Mouse (Mus musculus) spleen, adult 12 weeks (tissue): ENCODE data around the gene Tmem217.
"Not testable (repeated sequence)": the region's sequence is repeated elsewhere in the genome, so short reads cannot be mapped to it uniquely, and the experiment has no call there.

ENCODE experiments used
- DNase-seq: peaks from one replicate; pipeline ENCODE4 v3.0.0; 2022; ENCODE audit warnings: low spot score

Tmem217 gene

DNA sequence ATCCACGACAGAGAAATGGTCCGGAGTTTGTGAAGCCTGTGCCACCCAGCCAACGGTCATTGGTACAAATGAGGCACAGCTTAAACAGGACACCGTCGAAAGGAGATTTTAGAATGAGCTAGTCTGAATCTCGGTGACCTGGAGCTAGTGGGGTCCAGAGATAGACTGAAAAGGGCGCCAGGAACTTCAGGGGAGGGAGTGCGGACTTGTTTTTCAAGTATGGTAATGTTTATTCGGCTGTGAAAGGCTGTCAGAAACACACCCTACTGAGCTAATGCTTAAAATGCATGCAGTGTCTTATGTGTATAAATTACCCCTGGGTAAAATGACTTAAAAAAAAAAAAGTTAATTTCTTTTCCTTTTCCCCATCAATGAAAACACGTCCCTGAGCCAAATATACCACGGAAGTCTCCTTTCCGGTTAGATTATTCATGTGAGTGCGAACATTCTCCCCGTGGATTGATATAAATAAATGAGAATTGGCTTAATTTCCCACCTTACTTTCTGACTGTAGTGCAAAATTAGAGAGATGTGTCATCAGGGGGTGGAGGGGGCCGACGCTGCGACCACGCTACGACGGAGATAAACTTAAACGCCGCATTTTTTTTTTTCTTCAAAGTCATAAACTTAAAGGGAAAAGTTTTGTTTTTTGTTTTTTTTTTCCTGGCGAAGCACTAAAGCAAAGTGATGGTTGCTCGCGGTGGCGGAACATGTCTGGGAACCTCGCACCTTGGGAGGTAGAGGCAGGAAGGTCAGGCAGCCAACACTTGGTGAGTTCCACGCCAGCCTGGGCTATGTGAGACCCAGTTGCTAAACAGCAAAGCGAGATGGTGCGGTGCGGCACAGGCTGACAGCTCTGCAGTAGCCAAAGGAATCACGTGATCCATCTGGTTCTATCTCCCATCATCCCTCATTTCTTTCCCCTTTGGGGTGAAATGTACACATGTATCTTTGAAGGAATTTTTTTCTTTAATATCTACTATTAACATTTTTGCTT, 49.2 kb downstream of the Tmem217 start:
- no peak for DNase-seq

- no peak for DNase-seq
Observed at GRCm38 (mm10) chr17:29502005-29502668, 50.0 kb downstream of the Tmem217 start.

DNA sequence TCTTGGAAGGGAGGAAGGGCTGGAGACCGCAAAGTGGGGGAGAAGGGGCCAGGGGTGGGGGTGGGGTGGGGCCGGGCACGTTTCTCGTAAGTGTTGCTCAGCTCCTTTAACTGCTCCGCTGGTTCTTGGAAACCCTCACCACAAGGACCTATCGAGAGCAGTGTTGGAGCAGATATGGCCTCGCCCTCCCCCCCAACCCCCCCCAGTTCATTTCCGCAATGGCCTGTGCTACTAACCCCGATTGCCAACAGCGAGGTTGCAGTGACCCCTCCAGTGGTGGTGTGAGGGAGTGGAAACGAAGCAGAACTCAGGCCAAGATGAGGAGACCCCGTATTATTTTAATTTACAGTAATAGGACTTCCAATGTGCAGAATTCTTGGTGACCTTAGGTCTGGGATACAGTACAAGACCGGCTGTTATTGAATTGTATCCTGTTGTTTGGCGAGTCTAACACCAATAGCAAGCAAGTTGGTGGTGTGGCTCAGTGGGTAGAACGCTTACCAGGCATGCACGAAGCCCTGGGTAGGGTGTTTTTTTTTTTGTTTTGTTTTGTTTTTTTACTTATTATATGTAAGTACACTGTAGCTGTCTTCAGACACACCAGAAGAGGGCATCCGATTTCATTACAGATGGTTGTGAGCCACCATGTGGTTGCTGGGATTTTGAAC, 51.2 kb downstream of the Tmem217 start:
- no peak for DNase-seq

DNA sequence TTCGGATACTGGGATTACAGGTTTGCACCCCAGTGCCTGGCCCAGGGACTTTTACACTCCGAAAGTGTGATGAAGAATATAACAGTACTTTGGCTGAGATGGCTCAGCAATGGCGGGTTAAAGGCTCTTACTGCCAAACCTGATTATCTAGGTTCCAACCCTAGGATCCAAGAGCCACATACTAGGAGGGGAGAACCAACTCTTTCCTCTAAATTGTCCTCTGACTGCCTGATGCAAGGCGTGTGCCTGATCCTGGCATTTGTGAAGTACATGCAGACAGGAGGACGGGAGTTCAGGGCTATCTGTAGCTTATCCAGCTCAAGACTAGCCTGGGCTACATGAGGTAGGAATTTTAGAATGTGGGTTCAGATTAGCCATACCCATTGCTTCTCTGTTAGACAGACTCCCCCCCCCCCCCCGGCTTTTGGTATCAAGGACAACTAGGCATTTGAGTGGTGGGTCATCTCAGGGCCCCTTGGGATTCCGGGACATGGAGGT, 51.9 kb downstream of the Tmem217 start:
- DNase-seq = no peak

DNA sequence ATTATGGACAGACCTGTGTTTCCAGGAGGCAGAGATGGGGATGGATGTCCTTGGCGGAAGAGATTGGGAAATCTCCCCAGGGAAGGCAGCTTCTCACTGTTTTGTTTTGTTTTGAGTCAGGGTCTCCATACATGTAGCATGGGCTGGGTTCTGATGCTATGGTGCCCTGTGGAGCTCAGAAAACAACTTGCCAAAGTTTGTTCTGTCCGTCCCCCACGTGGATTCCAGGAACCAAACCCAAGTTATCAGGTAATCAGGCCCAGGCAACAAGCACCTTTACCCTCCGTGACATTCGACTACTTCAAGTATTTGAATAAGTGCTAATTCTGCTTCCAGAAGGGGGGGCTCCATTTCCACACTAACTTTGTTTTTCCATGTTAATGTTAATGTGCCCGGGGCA, 52.7 kb downstream of the Tmem217 start:
- DNase-seq = no peak

DNA sequence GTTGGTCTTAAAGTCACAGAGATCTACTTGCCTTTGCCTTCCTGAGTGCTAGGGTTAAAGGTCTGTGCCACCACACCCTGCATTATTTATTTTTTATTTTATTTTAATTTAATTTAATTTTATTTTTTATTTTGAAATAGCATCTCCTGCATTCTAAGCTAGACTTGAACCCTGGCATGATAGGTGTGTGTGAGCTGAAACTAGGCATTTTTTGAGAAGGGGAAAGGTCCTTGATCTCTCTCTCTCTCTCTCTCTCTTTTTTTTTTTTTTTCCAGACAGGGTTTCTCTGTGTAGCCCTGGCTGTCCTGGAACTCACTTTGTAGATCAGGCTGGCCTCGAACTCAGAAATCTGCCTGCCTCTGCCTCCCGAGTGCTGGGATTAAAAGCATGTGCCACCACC, 53.2 kb downstream of the Tmem217 start:
- not testable (repeated sequence) for DNase-seq

DNA sequence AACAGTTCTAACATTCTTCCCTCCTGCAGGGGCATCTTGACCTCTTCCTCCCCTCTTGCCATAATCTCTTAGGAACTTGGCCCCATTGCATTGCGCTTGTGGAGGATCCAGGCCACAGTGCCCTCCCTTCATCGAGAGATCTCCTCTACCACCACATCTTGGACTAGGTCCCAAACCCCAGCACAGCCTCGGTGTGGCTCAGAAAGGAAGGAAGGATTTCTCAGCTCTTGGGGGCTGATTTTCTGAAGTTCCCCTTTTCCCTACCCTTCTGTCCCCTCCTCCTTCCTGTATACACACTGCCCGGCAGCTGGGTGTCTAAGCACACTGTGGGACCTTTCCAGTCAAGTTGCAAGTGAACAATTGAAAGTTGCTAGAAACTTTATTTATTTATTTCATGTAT, 54.2 kb downstream of the Tmem217 start:
- no peak for DNase-seq

DNA sequence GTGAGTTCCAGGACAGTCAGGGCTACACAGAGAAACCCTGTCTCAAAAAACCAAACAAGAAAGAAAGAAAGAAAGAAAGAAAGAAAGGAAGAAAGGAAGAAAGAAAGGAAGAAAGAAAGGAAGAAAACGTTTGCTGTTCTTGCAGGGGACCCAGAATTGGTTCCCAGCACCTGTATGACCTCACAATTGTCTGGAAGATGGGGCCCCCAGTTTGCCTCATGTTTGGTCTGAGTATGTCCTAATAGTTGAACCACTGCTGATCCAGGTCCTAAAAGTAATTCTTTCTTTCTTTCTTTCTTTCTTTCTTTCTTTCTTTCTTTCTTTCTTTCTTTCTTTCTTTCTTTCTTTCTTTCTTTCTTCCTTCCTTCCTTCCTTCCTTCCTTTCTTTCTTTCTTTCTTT, 54.7 kb downstream of the Tmem217 start:
- DNase-seq = not testable (repeated sequence)

DNA sequence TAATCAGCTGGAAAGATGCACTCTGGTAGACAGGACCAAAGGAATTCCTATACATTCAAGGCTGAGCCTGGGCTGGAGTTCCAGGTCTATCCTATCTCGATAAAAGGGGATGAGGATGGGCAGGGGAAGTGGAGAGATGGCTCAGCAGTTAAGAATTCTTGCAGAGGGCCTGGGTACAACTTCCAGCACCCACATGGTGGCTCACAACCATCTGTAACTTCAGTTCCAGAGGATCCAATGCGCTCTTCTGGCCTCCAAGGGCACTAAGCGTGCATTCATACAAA, 55.2 kb downstream of the Tmem217 start:
- DNase-seq = no peak

DNA sequence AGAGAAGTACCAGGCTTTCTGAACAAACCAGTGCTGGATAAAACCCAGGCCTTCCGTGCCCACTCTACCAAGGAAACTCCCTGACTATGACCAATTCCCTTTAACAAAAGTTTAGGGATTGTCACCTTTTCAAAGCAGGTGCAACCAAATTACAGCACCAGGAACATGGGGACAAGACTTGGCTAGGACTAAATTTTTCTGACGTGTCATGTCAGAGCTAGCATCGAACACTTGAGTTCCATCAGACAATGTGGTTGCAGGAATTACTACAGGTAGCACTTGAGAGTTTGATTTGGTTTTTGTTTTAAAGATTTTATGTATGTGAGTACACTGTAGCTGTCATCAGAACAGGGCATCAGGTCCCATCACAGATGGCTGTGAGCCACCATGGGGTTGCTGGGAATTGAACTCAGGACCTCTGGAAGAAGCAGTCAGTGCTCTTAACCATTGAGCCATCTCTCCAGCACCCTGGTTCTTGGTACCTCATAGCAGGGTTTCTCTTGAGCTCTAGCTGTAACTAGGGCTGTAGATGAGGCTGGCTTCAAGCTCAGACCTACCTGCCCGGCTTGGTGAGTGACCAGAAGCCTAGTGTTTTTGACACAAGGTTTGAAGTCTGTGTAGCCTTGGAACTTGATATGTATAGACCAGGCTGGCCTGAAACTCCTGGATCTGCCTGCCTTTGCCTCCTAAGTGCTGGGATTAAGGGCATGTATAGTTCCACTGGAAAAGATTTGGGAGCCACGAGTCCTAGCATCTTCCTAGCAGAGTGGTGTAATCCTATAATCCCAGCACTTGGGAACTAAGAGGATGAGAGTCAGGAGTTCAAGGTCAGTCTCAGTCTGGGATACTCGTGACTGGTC, 55.7 kb downstream of the Tmem217 start:
- no peak for DNase-seq

GRCm38 (mm10) chr17:29494732-29495076, 57.5 kb downstream of the Tmem217 start:
- no peak for DNase-seq

DNA sequence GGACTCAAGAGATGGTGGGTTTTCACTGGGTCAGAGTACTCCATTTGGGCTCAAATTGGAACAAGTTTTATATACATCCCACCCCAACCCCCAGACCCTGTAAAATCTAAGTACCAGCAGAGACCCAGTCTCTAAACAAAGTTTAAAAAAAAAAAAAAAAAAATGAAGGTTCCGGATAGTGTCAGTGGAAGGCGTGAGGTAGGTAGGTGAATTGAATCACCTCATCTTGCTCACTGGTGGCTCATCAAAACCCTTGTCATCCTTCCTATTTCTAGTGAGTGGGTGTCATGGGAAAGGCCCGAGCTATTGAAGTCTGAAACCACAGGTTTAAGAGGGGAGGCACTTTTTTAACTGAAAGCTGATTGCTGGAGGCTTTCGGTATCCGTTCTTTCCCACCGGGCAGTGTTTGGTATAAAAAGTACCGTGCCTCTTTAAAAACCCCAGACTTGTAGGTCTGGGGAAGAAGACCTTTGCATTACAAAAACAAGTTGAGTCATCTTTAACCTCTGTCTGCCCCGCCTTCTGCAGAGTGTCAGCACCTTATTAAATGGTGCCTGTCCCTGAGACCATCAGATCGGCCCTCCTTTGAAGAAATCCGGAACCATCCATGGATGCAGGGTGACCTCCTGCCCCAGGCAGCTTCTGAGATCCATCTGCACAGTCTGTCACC, 58.0 kb downstream of the Tmem217 start:
- DNase-seq = no peak

GRCm38 (mm10) chr17:29493461-29493980, 58.7 kb downstream of the Tmem217 start:
- no peak for DNase-seq

GRCm38 (mm10) chr17:29492269-29493191, 59.7 kb downstream of the Tmem217 start:
- peak; percentile 72 for DNase-seq

DNA sequence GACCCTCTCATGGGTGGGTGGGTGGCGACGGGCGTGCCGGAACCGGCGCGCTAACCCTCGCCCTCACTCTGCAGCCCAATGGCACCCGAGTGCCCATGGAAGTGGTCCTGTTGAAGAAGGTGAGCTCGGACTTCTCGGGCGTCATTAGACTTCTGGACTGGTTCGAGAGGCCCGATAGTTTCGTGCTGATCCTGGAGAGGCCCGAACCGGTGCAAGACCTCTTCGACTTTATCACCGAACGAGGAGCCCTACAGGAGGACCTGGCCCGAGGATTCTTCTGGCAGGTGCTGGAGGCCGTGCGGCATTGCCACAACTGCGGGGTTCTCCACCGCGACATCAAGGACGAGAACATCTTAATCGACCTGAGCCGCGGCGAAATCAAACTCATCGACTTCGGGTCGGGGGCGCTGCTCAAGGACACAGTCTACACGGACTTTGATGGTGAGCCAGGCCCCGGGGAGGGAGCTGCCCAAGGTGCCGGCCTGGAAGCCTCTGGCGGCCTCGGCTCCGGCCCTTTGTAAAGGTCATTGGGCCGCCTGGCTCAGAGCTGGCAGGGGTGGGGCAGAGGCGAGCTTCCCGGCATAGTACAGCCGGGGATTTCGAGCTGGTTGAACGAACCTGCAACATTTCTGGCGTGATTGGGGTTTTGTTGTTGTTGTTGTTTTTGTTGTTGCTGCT, 60.5 kb downstream of the Tmem217 start:
- DNase-seq = no peak

GRCm38 (mm10) chr17:29490713-29491581, 61.2 kb downstream of the Tmem217 start, which contains the start of gene Pim1:
Gene Pim1 (plus strand): TSS chr17:29490753.
- peak; percentile 73 for DNase-seq

DNA sequence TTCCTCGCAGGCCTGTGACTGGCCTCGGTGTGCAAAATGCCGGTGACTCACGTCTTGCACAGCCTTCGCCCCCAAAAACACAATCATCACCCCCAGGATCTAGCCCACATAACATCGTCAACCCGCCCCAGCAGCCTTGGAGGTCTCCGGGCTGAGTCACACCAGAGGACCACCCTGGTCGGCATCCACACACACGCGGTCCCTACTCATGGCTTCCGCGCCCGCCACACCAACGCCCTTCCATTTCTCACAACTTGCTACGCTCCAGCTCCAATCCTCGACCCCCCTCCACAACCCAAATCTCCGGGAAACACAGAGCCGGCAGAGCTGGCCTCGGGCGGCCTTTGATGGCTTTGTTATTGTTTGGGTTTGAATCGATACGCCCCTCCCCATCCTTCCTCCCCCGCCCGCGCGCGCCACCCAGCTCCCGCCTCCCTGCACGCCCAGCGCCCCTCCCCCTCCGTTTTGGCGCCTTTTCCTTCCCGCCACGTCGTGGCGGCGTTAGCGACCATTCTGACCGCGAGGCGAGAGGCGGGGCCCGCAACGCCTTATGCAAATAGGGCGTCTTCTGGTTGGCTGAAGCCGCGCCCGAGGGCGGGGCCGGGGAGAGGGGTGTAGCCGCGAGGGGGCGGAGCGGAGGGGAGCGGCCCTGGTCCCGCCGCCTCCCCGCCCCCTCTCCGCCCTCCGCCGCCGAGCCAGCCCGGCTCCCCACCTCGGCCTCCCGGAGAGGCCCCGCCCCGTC, 62.0 kb downstream of the Tmem217 start:
- DNase-seq = peak; percentile 97
